Mouse (Mus musculus) CH12.LX (cell line): Measurements from ENCODE around the gene Mocs3. TPM values are rescaled to one million over a fixed set of nuclear protein-coding genes. Genes with fewer than 3 reads are reported as not detected.

Experiments used
- DNase-seq: peaks from one replicate; pipeline ENCODE4 v3.0.0-alpha.2; 2013; ENCODE audit errors: extremely low read depth
- H3K27ac ChIP-seq: 2 replicates; pipeline ENCODE4 v1.5.1; 2012; ENCODE audit warnings: low read depth, mild to moderate bottlenecking, control low read depth, moderate library complexity; ENCODE audit not compliant: insufficient read depth
- H3K27me3 ChIP-seq: replicated peaks from 2 replicates; pipeline ENCODE3; 2012; ENCODE audit warnings: inconsistent platforms
- H3K36me3 ChIP-seq, 2 experiments: replicated peaks in 1 of 2; 2 replicates each; pipeline versions ENCODE3 to v1.6.1; 2012; ENCODE audit warnings: inconsistent platforms in 1 of 2, low read length in 1 of 2, mild to moderate bottlenecking in 1 of 2, mixed read lengths in 1 of 2, moderate library complexity in 1 of 2; ENCODE audit not compliant: control insufficient read depth in 1 of 2, insufficient read depth in 1 of 2
- H3K4me1 ChIP-seq, 2 experiments: 2 replicates each; pipeline ENCODE4 v1.6.1; 2012; ENCODE audit warnings: inconsistent platforms in 1 of 2, moderate library complexity in 1 of 2; ENCODE audit not compliant: insufficient read depth in 2 of 2, control insufficient read depth in 1 of 2
- H3K4me2 ChIP-seq: 2 replicates; pipeline ENCODE4 v1.6.1; 2012; ENCODE audit warnings: low read depth, mild to moderate bottlenecking, control low read depth; ENCODE audit not compliant: poor library complexity, insufficient read depth, severe bottlenecking
- H3K4me3 ChIP-seq, 3 experiments: fragments of 150-350 bp in 1 of 3; sonication (generic) in 1 of 3; replicated peaks in 1 of 3; 2 replicates each; pipeline versions ENCODE3 to v1.5.1; 2011 to 2012; ENCODE audit warnings: low read depth in 2 of 3, low read length in 2 of 3, mild to moderate bottlenecking in 2 of 3, moderate library complexity in 2 of 3, control low read depth in 1 of 3, improper control_type of control experiment in 1 of 3, inconsistent platforms in 1 of 3, mixed read lengths in 1 of 3; ENCODE audit not compliant: poor library complexity in 1 of 3
- H3K79me2 ChIP-seq: replicated peaks from 2 replicates; pipeline ENCODE4 v1.6.1; 2012; ENCODE audit warnings: mild to moderate bottlenecking, moderate library complexity; ENCODE audit not compliant: control insufficient read depth, poor library complexity, insufficient read depth, severe bottlenecking; ENCODE audit errors: extremely low read depth
- H3K9ac ChIP-seq: 2 replicates; pipeline ENCODE4 v1.6.1; 2012; ENCODE audit warnings: low read depth, mild to moderate bottlenecking, control low read depth, moderate library complexity; ENCODE audit not compliant: insufficient read depth
- H3K9me3 ChIP-seq: replicated peaks from 2 replicates; pipeline ENCODE3; 2012; ENCODE audit warnings: low read length, inconsistent platforms, mixed read lengths
- CHD1 ChIP-seq: IDR thresholded peaks from 2 replicates; pipeline ENCODE4 v1.6.1; 2012; ENCODE audit warnings: low read depth, low read length, improper control_type of control experiment, inconsistent platforms
- E2F4 ChIP-seq: IDR thresholded peaks from 2 replicates; pipeline ENCODE4 v1.6.1; 2011; ENCODE audit warnings: low read depth, low read length, improper control_type of control experiment; ENCODE audit not compliant: insufficient replicate concordance
- EP300 ChIP-seq: IDR thresholded peaks from 2 replicates; pipeline ENCODE4 v1.6.1; 2011; ENCODE audit warnings: low read length, improper control_type of control experiment
- GABPA ChIP-seq: IDR thresholded peaks from 2 replicates; pipeline ENCODE4 v1.6.1; 2012; ENCODE audit warnings: low read depth, low read length, improper control_type of control experiment, inconsistent platforms; ENCODE audit not compliant: insufficient replicate concordance
- JUN ChIP-seq: IDR thresholded peaks from 2 replicates; pipeline ENCODE4 v1.6.1; 2011; ENCODE audit warnings: low read depth, mild to moderate bottlenecking, low read length, improper control_type of control experiment, moderate library complexity; ENCODE audit not compliant: insufficient read depth
- JUND ChIP-seq: conservative IDR thresholded peaks from 2 replicates; pipeline ENCODE4 v1.6.1; 2011; ENCODE audit warnings: low read depth, low read length, improper control_type of control experiment
- KAT2A ChIP-seq: IDR thresholded peaks from 2 replicates; pipeline ENCODE4 v1.6.1; 2012; ENCODE audit warnings: low read length, improper control_type of control experiment, inconsistent platforms; ENCODE audit not compliant: insufficient replicate concordance
- MAFK ChIP-seq: IDR thresholded peaks from 2 replicates; pipeline ENCODE4 v1.6.1; 2011; ENCODE audit warnings: low read length, improper control_type of control experiment; ENCODE audit not compliant: insufficient replicate concordance
- MAX ChIP-seq: IDR thresholded peaks from 2 replicates; pipeline ENCODE4 v1.6.1; 2011; ENCODE audit warnings: low read length, improper control_type of control experiment
- MAZ ChIP-seq: IDR thresholded peaks from 2 replicates; pipeline ENCODE4 v1.6.1; 2012; ENCODE audit warnings: low read depth, mild to moderate bottlenecking, inconsistent platforms, low read length, improper control_type of control experiment, moderate library complexity
- MXI1 ChIP-seq: IDR thresholded peaks from 2 replicates; pipeline ENCODE4 v1.6.1; 2011; ENCODE audit warnings: mild to moderate bottlenecking, low read depth, low read length, improper control_type of control experiment
- MYC ChIP-seq: IDR thresholded peaks from 2 replicates; pipeline ENCODE4 v1.6.1; 2011; ENCODE audit warnings: low read depth, mild to moderate bottlenecking, improper control_type of control experiment, low read length
- NRF1 ChIP-seq: IDR thresholded peaks from 2 replicates; pipeline ENCODE4 v1.6.1; 2014; ENCODE audit warnings: low read depth, mild to moderate bottlenecking, inconsistent platforms, low read length, improper control_type of control experiment, moderate library complexity
- POLR2A ChIP-seq: IDR thresholded peaks from 2 replicates; pipeline ENCODE4 v1.6.1; 2011; ENCODE audit warnings: low read depth, mild to moderate bottlenecking, improper control_type of control experiment, low read length
- SMC3 ChIP-seq: IDR thresholded peaks from 2 replicates; pipeline ENCODE4 v1.6.1; 2011; ENCODE audit warnings: low read depth, low read length, improper control_type of control experiment
- TBP ChIP-seq: conservative IDR thresholded peaks from 2 replicates; pipeline ENCODE4 v1.6.1; 2011; ENCODE audit warnings: low read depth, low read length, improper control_type of control experiment
- TCF12 ChIP-seq: IDR thresholded peaks from 2 replicates; pipeline ENCODE4 v1.6.1; 2014; ENCODE audit warnings: low read depth, mild to moderate bottlenecking, inconsistent platforms, low read length, improper control_type of control experiment
- ZMIZ1 ChIP-seq: IDR thresholded peaks from 2 replicates; pipeline ENCODE4 v1.6.1; 2012; ENCODE audit warnings: low read depth, mild to moderate bottlenecking, inconsistent platforms, low read length, improper control_type of control experiment
- ZNF384 ChIP-seq: IDR thresholded peaks from 2 replicates; pipeline ENCODE4 v1.6.1; 2012; ENCODE audit warnings: low read depth, low read length, improper control_type of control experiment, inconsistent platforms
- dilution Hi-C: fragments of 300-500 bp; cut with MboI; formaldehyde crosslinking; loops from 2 replicates; pipeline ENCODE4 v1.14.3; 2020; ENCODE audit warnings: low sequenced_read_pairs; ENCODE audit not compliant: extremely low pct_unique_long_range_greater_than_20kb, extremely low pct_ligation_motif_present
- in situ Hi-C: fragments of 300-500 bp; cut with MboI; formaldehyde crosslinking; loops from 3 replicates; pipeline ENCODE4 v1.14.3; 2019; ENCODE audit warnings: low sequenced_read_pairs, low pct_ligation_motif_present, low pct_unique_long_range_greater_than_20kb, mixed read lengths
- polyA plus RNA-seq: library from polyadenylated mRNA; unstranded; fragments of >175 nt; gene quantifications from 2 replicates; pipeline ENCODE4 v1.2.1, GENCODE M21; 2012; ENCODE audit warnings: low read depth; ENCODE audit not compliant: insufficient read length
- total RNA-seq, 2 experiments: library from RNA; depleted of rRNA; stranded (reverse); fragments of 300-350 nt in 1 of 2; fragments of >200 nt in 1 of 2; gene quantifications; 2 replicates each; pipeline ENCODE4 v1.2.3; 2012 to 2014

The Mocs3 gene
- total and polyA plus RNA-seq, 3 experiments = 7.6 to 10.6 (median 9.5) TPM

GRCm38 (mm10) chr2:168195721-168196120 lies 34.7 kb upstream of the Mocs3 start:
- Histone ChIP-seq H3K79me2 (peaks cover 100% of the 10 kb centered on the region), H3K27me3 (no peaks in the 10 kb centered on the region), H3K4me3 (no peak overlapping the region), H3K36me3 (peaks cover 52 to 94% of the 10 kb centered on the region in 2 experiments), H3K4me2 (no peak overlapping the region), H3K9me3 (no peaks in the 10 kb centered on the region), H3K4me1 (peaks cover 19 to 76% of the 10 kb centered on the region in 2 experiments), H3K9ac (no peak overlapping the region), H3K27ac (no peak overlapping the region)
- no peak for TF ChIP-seq MXI1
- TF ChIP-seq GABPA = no peak
- TF ChIP-seq MAFK = no peak
- TF ChIP-seq ZMIZ1 = no peak
- TF ChIP-seq SMC3 = no peak
- TF ChIP-seq MYC = no peak
- TF ChIP-seq NRF1 = no peak
- TF ChIP-seq ZNF384 = no peak
- no peak for TF ChIP-seq CHD1
- TF ChIP-seq TCF12 = no peak
- no peak for TF ChIP-seq MAZ
- TF ChIP-seq KAT2A = no peak
- no peak for TF ChIP-seq JUND
- no peak for TF ChIP-seq POLR2A
- no peak for TF ChIP-seq MAX
- no peak for TF ChIP-seq E2F4
- DNase-seq = no peak
- dilution Hi-C loops (no loop called here), in situ Hi-C loops (no loop called here)

DNA sequence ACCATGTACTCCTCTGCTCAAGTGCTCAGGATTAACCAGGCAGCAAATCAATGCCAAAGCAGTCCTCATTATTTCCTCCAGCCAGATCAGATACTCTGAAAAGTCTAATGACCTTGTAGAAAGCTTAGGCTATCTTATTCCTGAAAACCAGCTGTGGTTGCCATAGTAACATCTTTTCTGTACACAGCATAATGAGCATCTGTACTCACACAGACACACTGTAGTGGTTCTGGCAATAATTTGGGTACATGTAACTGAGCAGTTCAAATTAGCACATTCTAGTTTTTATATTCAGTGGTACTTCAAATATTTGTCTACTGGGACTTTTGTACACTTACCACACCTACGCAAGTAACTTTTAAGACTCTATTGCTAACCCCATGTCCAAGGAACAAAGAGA lies 32.0 kb upstream of the Mocs3 start:
- no peak overlapping the region; the same call in 1 of the 2 replicates for H3K4me2 ChIP-seq
- H3K4me1 ChIP-seq = peaks cover 19 to 70% of the 10 kb centered on the region in 2 experiments
- peaks cover 2% of the 10 kb centered on the region for H3K9me3 ChIP-seq

More for the DNA sequence above, 32.0 kb upstream of the Mocs3 start:
- H3K79me2 ChIP-seq = peaks cover 96% of the 10 kb centered on the region
- no peak for DNase-seq
- H3K27ac ChIP-seq = no peak overlapping the region
- no peaks in the 10 kb centered on the region for H3K27me3 ChIP-seq
- in situ Hi-C loops = no loop called here
- no peak for TF ChIP-seq TBP
- no peak for TF ChIP-seq GABPA
- TF ChIP-seq KAT2A = no peak
- TF ChIP-seq NRF1 = no peak
- no peak for TF ChIP-seq MAFK
- no peak for TF ChIP-seq EP300
- no peak for TF ChIP-seq JUN
- no peak for TF ChIP-seq MAX
- no peak for TF ChIP-seq TCF12
- no peak for TF ChIP-seq POLR2A
- no peak for TF ChIP-seq MXI1
- peaks cover 40 to 86% of the 10 kb centered on the region in 2 experiments for H3K36me3 ChIP-seq
- dilution Hi-C loops = no loop called here
- no peak overlapping the region for H3K4me3 ChIP-seq
- H3K9ac ChIP-seq = no peak overlapping the region; the same call in 1 of the 2 replicates
